Mouse (Mus musculus) c-Kit-positive CD71-positive TER-119-negative erythroid progenitor cells, embryonic 14.5 days (primary cell): ENCODE data around the gene Btbd8.

Experiments
- DNase-seq: peaks from one replicate; pipeline ENCODE4 v3.0.0-alpha.2; 2013; ENCODE audit warnings: low read depth

The Btbd8 gene

GRCm38 (mm10) chr5:107518602-107519001, 80.8 kb downstream of the Btbd8 start:
- DNase-seq: no peak

- DNase-seq: no peak
Measured at GRCm38 (mm10) chr5:107521386-107521785, 83.6 kb downstream of the Btbd8 start.

GRCm38 (mm10) chr5:107521897-107522296, 84.1 kb downstream of the Btbd8 start:
- DNase-seq: no peak

GRCm38 (mm10) chr5:107524281-107524680, 86.5 kb downstream of the Btbd8 start:
- no peak for DNase-seq

GRCm38 (mm10) chr5:107528856-107529255, 91.1 kb downstream of the Btbd8 start:
- DNase-seq: no peak

- no peak for DNase-seq
Measured at GRCm38 (mm10) chr5:107533590-107533989, 95.8 kb downstream of the Btbd8 start.

- DNase-seq: no peak
Measured at GRCm38 (mm10) chr5:107534581-107534980, 96.8 kb downstream of the Btbd8 start, which contains the start of gene 1700028K03Rik. Gene 1700028K03Rik (plus strand): TSS chr5:107534709.

GRCm38 (mm10) chr5:107541696-107542095, 103.9 kb downstream of the Btbd8 start:
- no peak for DNase-seq

- DNase-seq: no peak
Measured at GRCm38 (mm10) chr5:107545927-107546326, 108.1 kb downstream of the Btbd8 start.

- DNase-seq: peak; percentile 51
Measured at GRCm38 (mm10) chr5:107547955-107548354, 110.2 kb downstream of the Btbd8 start.

- peak; percentile 20 for DNase-seq
Measured at GRCm38 (mm10) chr5:107548444-107548843, 110.6 kb downstream of the Btbd8 start.

GRCm38 (mm10) chr5:107554336-107554735, 116.5 kb downstream of the Btbd8 start:
- DNase-seq: no peak

GRCm38 (mm10) chr5:107556969-107557368, 119.2 kb downstream of the Btbd8 start:
- no peak for DNase-seq
